Mouse (Mus musculus): ENCODE measurements around the gene Tap1.

DNA sequence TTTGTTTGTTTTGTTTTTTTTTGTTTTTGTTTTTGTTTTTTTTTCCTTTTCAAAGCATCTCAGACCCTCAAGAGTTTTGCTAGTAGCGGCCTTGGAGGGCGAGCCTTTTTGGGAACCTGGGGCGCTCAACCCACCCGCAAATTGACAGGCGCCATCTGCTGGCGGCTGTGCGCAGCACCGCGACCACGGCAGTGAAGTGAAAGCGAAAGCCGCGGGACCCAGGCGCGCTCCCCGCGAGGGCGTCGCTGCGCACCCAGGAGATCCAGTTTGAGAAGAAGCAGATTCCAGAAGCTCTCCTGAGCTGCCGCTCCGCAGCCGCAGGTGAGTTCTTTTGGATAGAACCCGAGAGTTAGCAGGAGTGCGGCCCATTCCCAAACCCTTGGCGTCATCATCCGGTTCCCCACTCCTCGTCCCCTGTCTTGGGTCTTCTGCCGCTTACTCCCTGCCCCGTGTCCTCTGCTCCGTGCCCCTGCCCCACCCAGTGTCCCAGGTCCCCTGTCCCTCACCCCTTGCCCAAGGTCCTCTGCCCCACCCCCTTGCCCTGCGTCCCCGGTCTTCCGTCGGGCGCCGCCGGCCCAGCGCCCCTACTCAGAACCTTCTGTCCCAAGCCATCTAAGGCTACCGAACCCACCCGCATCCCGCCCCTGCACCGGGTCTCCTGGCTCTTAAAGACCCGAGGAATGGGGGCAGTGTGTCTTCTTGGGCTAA lies 17.1 kb downstream of the Tap1 start:
- no peak for TF ChIP-seq TAL1 (IDR thresholded peaks at IDR 0.05; ENCODE audit: low read length)
- no peak for TF ChIP-seq GATA1 (IDR thresholded peaks at IDR 0.05; ENCODE audit: low read length)
